Mouse (Mus musculus): ENCODE results near the gene Hnrnpul2. TPM values are rescaled to one million over a fixed set of nuclear protein-coding genes. Genes with fewer than 3 reads are reported as not detected.

Gene Hnrnpul2
- total and polyA plus RNA-seq, 3 experiments, result 17.8 to 81.6 (median 44.3) TPM

- in situ Hi-C loops (cut with MboI; ENCODE audit: low pct_ligation_motif_present, low pct_unique_long_range_greater_than_20kb, low sequenced_read_pairs) (no loop called here), dilution Hi-C loops (cut with MboI; ENCODE audit: extremely low pct_ligation_motif_present, extremely low pct_unique_long_range_greater_than_20kb, low sequenced_read_pairs) (no loop called here)
- H3K27me3 ChIP-seq (replicated peaks), result no peaks in the 10 kb centered on the region
- peak; percentile 81 for DNase-seq (ENCODE audit: extremely low read depth)
- peaks cover 1% of the 10 kb centered on the region for H3K9me3 ChIP-seq (replicated peaks; ENCODE audit: low read length)
- H3K27ac ChIP-seq (ENCODE audit: insufficient read depth, low read depth), result peak within 1 kb of the TSS; percentile 76
- peaks cover 46 to 69% of the 10 kb centered on the region in 2 experiments for H3K36me3 ChIP-seq (replicated peaks in 1 of 2; ENCODE audit: control insufficient read depth in 1 of 2, insufficient read depth in 1 of 2, low read length in 1 of 2)
- H3K4me1 ChIP-seq (ENCODE audit: control insufficient read depth in 1 of 2, insufficient read depth in 2 of 2), result peaks cover 8 to 32% of the 10 kb centered on the region in 2 experiments; a peak in 3 of 4 replicates
- H3K4me2 ChIP-seq (ENCODE audit: insufficient read depth, low read depth, poor library complexity, severe bottlenecking), result peak within 1 kb of the TSS; percentile 83
- peaks cover 35% of the 10 kb centered on the region for H3K79me2 ChIP-seq (replicated peaks; ENCODE audit: control insufficient read depth, extremely low read depth, insufficient read depth, poor library complexity, severe bottlenecking)
- TF ChIP-seq SIN3A (IDR thresholded peaks at IDR 0.05; ENCODE audit: low read length) (no peak), RAD21 (IDR thresholded peaks at IDR 0.05; ENCODE audit: low read depth, low read length) (no peak), JUND (conservative IDR thresholded peaks at IDR 0.05; ENCODE audit: low read depth, low read length) (no peak), NRF1 (IDR thresholded peaks at IDR 0.05; ENCODE audit: low read depth, low read length) (peak; percentile 62), RCOR1 (conservative IDR thresholded peaks at IDR 0.05; ENCODE audit: low read depth, low read length) (no peak), BHLHE40 (IDR thresholded peaks at IDR 0.05; ENCODE audit: low read depth, low read length) (peak; percentile 51; the same call in 1 of the 2 replicates), MXI1 (IDR thresholded peaks at IDR 0.05; ENCODE audit: low read depth, low read length) (peak; percentile 15; the same call in 1 of the 2 replicates), TBP (conservative IDR thresholded peaks at IDR 0.05; ENCODE audit: low read depth, low read length) (peak; percentile 76), E2F4 (IDR thresholded peaks at IDR 0.05; ENCODE audit: insufficient replicate concordance, low read depth, low read length) (no peak), ZMIZ1 (IDR thresholded peaks at IDR 0.05; ENCODE audit: low read depth, low read length) (no peak; the same call in 1 of the 2 replicates), PAX5 (IDR thresholded peaks at IDR 0.05; ENCODE audit: low read length) (no peak), ZC3H11A (IDR thresholded peaks at IDR 0.05; ENCODE audit: low read depth, low read length) (no peak), CHD1 (IDR thresholded peaks at IDR 0.05; ENCODE audit: low read depth, low read length) (no peak), KAT2A (IDR thresholded peaks at IDR 0.05; ENCODE audit: insufficient replicate concordance, low read length) (no peak), HCFC1 (IDR thresholded peaks at IDR 0.05; ENCODE audit: low read depth, low read length) (peak; percentile 81), MAX (IDR thresholded peaks at IDR 0.05; ENCODE audit: low read length) (no peak), SMC3 (IDR thresholded peaks at IDR 0.05; ENCODE audit: low read depth, low read length) (no peak), GABPA (IDR thresholded peaks at IDR 0.05; ENCODE audit: insufficient replicate concordance, low read depth, low read length) (no peak), ETS1 (conservative IDR thresholded peaks at IDR 0.05; ENCODE audit: low read depth, low read length) (no peak), ZKSCAN1 (IDR thresholded peaks at IDR 0.05; ENCODE audit: borderline replicate concordance, low read depth, low read length) (no peak), EP300 (IDR thresholded peaks at IDR 0.05; ENCODE audit: low read length) (no peak), JUN (IDR thresholded peaks at IDR 0.05; ENCODE audit: insufficient read depth, low read depth, low read length) (no peak), POLR2A (IDR thresholded peaks at IDR 0.05; ENCODE audit: low read depth, low read length) (peak; percentile 90), NELFE (IDR thresholded peaks at IDR 0.05; ENCODE audit: low read depth, low read length) (peak; percentile 40; the same call in 1 of the 2 replicates), MAFK (IDR thresholded peaks at IDR 0.05; ENCODE audit: insufficient replicate concordance, low read length) (no peak), IRF4 (IDR thresholded peaks at IDR 0.05; ENCODE audit: low read depth, low read length) (0 out of 2 replicates have a peak, but pooled peaks have one; percentile 21), MYC (IDR thresholded peaks at IDR 0.05; ENCODE audit: low read depth, low read length) (peak; percentile 65; the same call in 1 of the 2 replicates), CTCF (conservative IDR thresholded peaks at IDR 0.05 in 1 of 2, IDR thresholded peaks at IDR 0.05 in 1 of 2; ENCODE audit: low read depth in 2 of 2, low read length in 2 of 2) (no peak), MAZ (IDR thresholded peaks at IDR 0.05; ENCODE audit: low read depth, low read length) (no peak), USF2 (conservative IDR thresholded peaks at IDR 0.05; ENCODE audit: low read depth, low read length) (no peak), USF1 (IDR thresholded peaks at IDR 0.05; ENCODE audit: low read depth, low read length) (no peak), MEF2A (IDR thresholded peaks at IDR 0.05; ENCODE audit: borderline replicate concordance, low read depth, low read length) (no peak), UBTF (IDR thresholded peaks at IDR 0.05; ENCODE audit: low read depth, low read length) (no peak), POLR2AphosphoS2 (IDR thresholded peaks at IDR 0.05; ENCODE audit: low read depth, low read length) (peak; percentile 79), TCF12 (IDR thresholded peaks at IDR 0.05; ENCODE audit: low read depth, low read length) (peak; percentile 18; the same call in 1 of the 2 replicates), ZNF384 (IDR thresholded peaks at IDR 0.05; ENCODE audit: low read depth, low read length) (no peak), ELF1 (IDR thresholded peaks at IDR 0.05; ENCODE audit: low read depth, low read length) (peak; percentile 81), CHD2 (IDR thresholded peaks at IDR 0.05; ENCODE audit: low read length) (peak; percentile 50; the same call in 1 of the 2 replicates)
- H3K9ac ChIP-seq (ENCODE audit: insufficient read depth, low read depth), result peak within 1 kb of the TSS; percentile 91
- H3K4me3 ChIP-seq (replicated peaks in 1 of 3; ENCODE audit: low read depth in 2 of 3, low read length in 2 of 3, poor library complexity in 1 of 3), result peak within 1 kb of the TSS; percentile 71 to 93 (median 81)
These were observed 49.1 kb upstream of the Hnrnpul2 start, which contains the start of gene Tmem223 for GRCm38 (mm10) chr19:8770567-8771270. Gene Tmem223 (plus strand): TSS chr19:8770996.

Data from CH12.LX (cell line).